Mouse (Mus musculus): Measurements from ENCODE around the gene Mthfd1l.

DNA sequence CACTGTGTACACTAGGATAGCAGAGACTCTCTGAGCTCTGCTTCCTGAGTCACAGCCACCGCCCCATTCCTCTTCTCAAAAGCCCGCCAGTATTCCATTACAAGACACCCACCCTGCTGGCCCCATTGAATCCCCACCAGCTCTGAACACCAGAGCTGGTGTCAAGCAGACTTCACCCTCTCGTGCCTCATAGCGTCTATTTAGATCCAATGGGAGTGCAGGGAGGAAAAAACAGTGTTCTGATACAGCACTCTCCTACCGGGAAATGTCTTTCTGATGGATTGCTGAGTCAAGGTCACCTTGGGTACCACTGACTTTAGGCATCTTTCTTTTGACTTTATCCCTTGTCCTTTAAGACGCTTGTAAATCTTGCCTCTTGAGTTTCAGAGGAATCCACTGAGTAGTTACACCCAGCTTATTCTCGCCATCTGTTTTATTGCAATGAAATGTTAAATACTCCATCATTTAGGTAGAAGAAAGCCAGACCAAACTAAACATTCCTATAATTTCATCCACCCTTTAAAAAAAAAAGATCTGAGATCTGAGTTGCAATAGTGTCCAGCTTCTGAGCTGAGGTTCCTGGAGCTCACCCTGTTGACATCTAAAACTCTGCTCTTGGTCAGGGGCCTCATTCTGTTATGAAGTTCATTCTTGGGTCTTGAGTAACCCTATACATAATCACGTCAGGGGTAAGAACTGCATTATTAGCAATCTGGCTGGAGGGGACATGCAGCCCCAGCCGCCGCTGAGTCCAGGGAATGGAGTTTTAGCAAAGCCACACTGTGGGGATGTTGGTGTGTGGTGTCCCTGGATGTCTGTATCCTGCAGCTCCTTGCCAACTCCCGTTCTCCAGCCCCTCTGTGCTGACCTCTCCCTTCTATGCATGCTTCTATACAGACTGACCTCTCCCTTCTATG, 88.4 kb downstream of the Mthfd1l start:
- TF ChIP-seq CTCF (IDR thresholded peaks at IDR 0.05; ENCODE audit: low read depth), result no peak
- no peak for TF ChIP-seq EP300 (IDR thresholded peaks at IDR 0.05; ENCODE audit: low read depth)
